Mouse (Mus musculus) large intestine, adult 2 months (tissue): ENCODE measurements around the gene Etfdh. TPM values are rescaled to one million over a fixed set of nuclear protein-coding genes. Genes with fewer than 3 reads are reported as not detected.
"Not testable (repeated sequence)": the region's sequence is repeated elsewhere in the genome, so short reads cannot be mapped to it uniquely, and the experiment has no call there.

Experiments used
- DNase-seq: peaks from one replicate; pipeline ENCODE4 v3.0.0-alpha.2; 2012; ENCODE audit warnings: low read depth, low spot score
- WGBS: fragments of 180-500 bp; shearing (Covaris S2); methylation state at CpG from one replicate; pipeline ENCODE4 v1.1.7; 2018; 5-methylcytosine and 5-hydroxymethylcytosine counted together
- polyA plus RNA-seq: library from polyadenylated mRNA; depleted of rRNA; stranded (reverse); fragments of >200 nt; gene quantifications from 2 replicates; pipeline ENCODE4 v1.2.3, GENCODE M21; 2012

Gene Etfdh
- polyA plus RNA-seq, 1 experiment: 40.6 TPM

GRCm38 (mm10) chr3:79579891-79580575, 49.3 kb downstream of the Etfdh start:
- WGBS: 75% methylated on average over 5 of the region's 5 CpGs
- DNase-seq: no peak

GRCm38 (mm10) chr3:79578164-79578563, 51.1 kb downstream of the Etfdh start:
- DNase-seq: no peak
- WGBS: 79% methylated on average over 6 of the region's 6 CpGs

GRCm38 (mm10) chr3:79577606-79578005, 51.7 kb downstream of the Etfdh start:
- DNase-seq: no peak
- 86% methylated on average over 6 of the region's 6 CpGs for WGBS

- 39% methylated on average over 5 of the region's 5 CpGs for WGBS
Observed at GRCm38 (mm10) chr3:79576865-79577264, 52.4 kb downstream of the Etfdh start.

GRCm38 (mm10) chr3:79576468-79576816, 52.9 kb downstream of the Etfdh start:
- no peak for DNase-seq

More at GRCm38 (mm10) chr3:79576865-79577264, 52.4 kb downstream of the Etfdh start:
- no peak for DNase-seq

GRCm38 (mm10) chr3:79575576-79576467, 53.5 kb downstream of the Etfdh start:
- DNase-seq: no peak
- WGBS: 46% methylated on average over 10 of the region's 10 CpGs

More at GRCm38 (mm10) chr3:79576468-79576816, 52.9 kb downstream of the Etfdh start:
- WGBS: 19% methylated on average over 3 of the region's 3 CpGs

- 75% methylated on average over 3 of the region's 3 CpGs for WGBS
- DNase-seq: no peak
Observed at GRCm38 (mm10) chr3:79574336-79574735, 55.0 kb downstream of the Etfdh start.

- WGBS: 91% methylated on average over 5 of the region's 5 CpGs
- DNase-seq: not testable (repeated sequence)
Observed at GRCm38 (mm10) chr3:79573376-79573775, 55.9 kb downstream of the Etfdh start.

- WGBS: 38% methylated on average over 3 of the region's 3 CpGs
- no peak for DNase-seq
Observed at GRCm38 (mm10) chr3:79572399-79572798, 56.9 kb downstream of the Etfdh start.

GRCm38 (mm10) chr3:79569351-79569681, 60.0 kb downstream of the Etfdh start:
- DNase-seq: no peak
- 68% methylated on average over 3 of the region's 3 CpGs for WGBS

- no peak for DNase-seq
- WGBS: 84% methylated on average over 16 of the region's 16 CpGs
Observed at GRCm38 (mm10) chr3:79568629-79569350, 60.5 kb downstream of the Etfdh start.

- 1% methylated on average over 54 of the region's 55 CpGs for WGBS
- DNase-seq: peak; percentile 73
Observed at GRCm38 (mm10) chr3:79567703-79568362, 61.5 kb downstream of the Etfdh start, which contains the start of gene Fnip2. TSS of gene Fnip2 (minus strand) at chr3:79567796.

- WGBS: 3% methylated on average over 59 of the region's 60 CpGs
Observed at GRCm38 (mm10) chr3:79566716-79567691, 62.3 kb downstream of the Etfdh start.

GRCm38 (mm10) chr3:79564875-79565606, 64.3 kb downstream of the Etfdh start:
- 66% methylated on average over 10 of the region's 10 CpGs for WGBS
- DNase-seq: no peak

More at GRCm38 (mm10) chr3:79566716-79567691, 62.3 kb downstream of the Etfdh start:
- no peak for DNase-seq

GRCm38 (mm10) chr3:79563511-79563910, 65.8 kb downstream of the Etfdh start:
- DNase-seq: no peak
- WGBS: 91% methylated on average over 2 of the region's 2 CpGs

GRCm38 (mm10) chr3:79561784-79562715, 67.2 kb downstream of the Etfdh start:
- DNase-seq: no peak
- WGBS: 79% methylated on average over 10 of the region's 10 CpGs

GRCm38 (mm10) chr3:79560555-79560954, 68.7 kb downstream of the Etfdh start:
- 56% methylated on average over 6 of the region's 6 CpGs for WGBS
- DNase-seq: peak; percentile 43
